Mouse (Mus musculus) CH12.LX (cell line): ENCODE data around the gene Gdf7. TPM values are rescaled to one million over a fixed set of nuclear protein-coding genes. Genes with fewer than 3 reads are reported as not detected.
A peak's percentile ranks its signal among the peaks of the same experiment; 100 is the strongest.

Experiments
- DNase-seq: peaks from one replicate; pipeline ENCODE4 v3.0.0-alpha.2; 2013; ENCODE audit errors: extremely low read depth
- H3K27ac ChIP-seq: 2 replicates; pipeline ENCODE4 v1.5.1; 2012; ENCODE audit warnings: low read depth, mild to moderate bottlenecking, control low read depth, moderate library complexity; ENCODE audit not compliant: insufficient read depth
- H3K27me3 ChIP-seq: replicated peaks from 2 replicates; pipeline ENCODE3; 2012; ENCODE audit warnings: inconsistent platforms
- H3K36me3 ChIP-seq, 2 experiments: replicated peaks in 1 of 2; 2 replicates each; pipeline versions ENCODE3 to v1.6.1; 2012; ENCODE audit warnings: inconsistent platforms in 1 of 2, low read length in 1 of 2, mild to moderate bottlenecking in 1 of 2, mixed read lengths in 1 of 2, moderate library complexity in 1 of 2; ENCODE audit not compliant: control insufficient read depth in 1 of 2, insufficient read depth in 1 of 2
- H3K4me1 ChIP-seq, 2 experiments: 2 replicates each; pipeline ENCODE4 v1.6.1; 2012; ENCODE audit warnings: inconsistent platforms in 1 of 2, moderate library complexity in 1 of 2; ENCODE audit not compliant: insufficient read depth in 2 of 2, control insufficient read depth in 1 of 2
- H3K4me2 ChIP-seq: 2 replicates; pipeline ENCODE4 v1.6.1; 2012; ENCODE audit warnings: low read depth, mild to moderate bottlenecking, control low read depth; ENCODE audit not compliant: poor library complexity, insufficient read depth, severe bottlenecking
- H3K4me3 ChIP-seq, 3 experiments: fragments of 150-350 bp in 1 of 3; sonication (generic) in 1 of 3; replicated peaks in 1 of 3; 2 replicates each; pipeline versions ENCODE3 to v1.5.1; 2011 to 2012; ENCODE audit warnings: low read depth in 2 of 3, low read length in 2 of 3, mild to moderate bottlenecking in 2 of 3, moderate library complexity in 2 of 3, control low read depth in 1 of 3, improper control_type of control experiment in 1 of 3, inconsistent platforms in 1 of 3, mixed read lengths in 1 of 3; ENCODE audit not compliant: poor library complexity in 1 of 3
- H3K79me2 ChIP-seq: replicated peaks from 2 replicates; pipeline ENCODE4 v1.6.1; 2012; ENCODE audit warnings: mild to moderate bottlenecking, moderate library complexity; ENCODE audit not compliant: control insufficient read depth, poor library complexity, insufficient read depth, severe bottlenecking; ENCODE audit errors: extremely low read depth
- H3K9ac ChIP-seq: 2 replicates; pipeline ENCODE4 v1.6.1; 2012; ENCODE audit warnings: low read depth, mild to moderate bottlenecking, control low read depth, moderate library complexity; ENCODE audit not compliant: insufficient read depth
- H3K9me3 ChIP-seq: replicated peaks from 2 replicates; pipeline ENCODE3; 2012; ENCODE audit warnings: low read length, inconsistent platforms, mixed read lengths
- CHD1 ChIP-seq: IDR thresholded peaks from 2 replicates; pipeline ENCODE4 v1.6.1; 2012; ENCODE audit warnings: low read depth, low read length, improper control_type of control experiment, inconsistent platforms
- CHD2 ChIP-seq: IDR thresholded peaks from 2 replicates; pipeline ENCODE4 v1.6.1; 2011; ENCODE audit warnings: low read length, improper control_type of control experiment
- CTCF ChIP-seq, 2 experiments: IDR thresholded peaks in 1 of 2; conservative IDR thresholded peaks in 1 of 2; 2 replicates each; pipeline ENCODE4 v1.5.1; 2011 to 2012; ENCODE audit warnings: low read depth in 2 of 2, low read length in 2 of 2, improper control_type of control experiment in 1 of 2, inconsistent platforms in 1 of 2, mild to moderate bottlenecking in 1 of 2, moderate library complexity in 1 of 2
- E2F4 ChIP-seq: IDR thresholded peaks from 2 replicates; pipeline ENCODE4 v1.6.1; 2011; ENCODE audit warnings: low read depth, low read length, improper control_type of control experiment; ENCODE audit not compliant: insufficient replicate concordance
- GABPA ChIP-seq: IDR thresholded peaks from 2 replicates; pipeline ENCODE4 v1.6.1; 2012; ENCODE audit warnings: low read depth, low read length, improper control_type of control experiment, inconsistent platforms; ENCODE audit not compliant: insufficient replicate concordance
- HCFC1 ChIP-seq: IDR thresholded peaks from 2 replicates; pipeline ENCODE4 v1.6.1; 2012; ENCODE audit warnings: low read depth, mild to moderate bottlenecking, inconsistent platforms, low read length, improper control_type of control experiment
- IRF4 ChIP-seq: IDR thresholded peaks from 2 replicates; pipeline ENCODE4 v1.6.1; 2014; ENCODE audit warnings: low read depth, mild to moderate bottlenecking, inconsistent platforms, low read length, improper control_type of control experiment
- JUN ChIP-seq: IDR thresholded peaks from 2 replicates; pipeline ENCODE4 v1.6.1; 2011; ENCODE audit warnings: low read depth, mild to moderate bottlenecking, low read length, improper control_type of control experiment, moderate library complexity; ENCODE audit not compliant: insufficient read depth
- JUND ChIP-seq: conservative IDR thresholded peaks from 2 replicates; pipeline ENCODE4 v1.6.1; 2011; ENCODE audit warnings: low read depth, low read length, improper control_type of control experiment
- MAFK ChIP-seq: IDR thresholded peaks from 2 replicates; pipeline ENCODE4 v1.6.1; 2011; ENCODE audit warnings: low read length, improper control_type of control experiment; ENCODE audit not compliant: insufficient replicate concordance
- MAX ChIP-seq: IDR thresholded peaks from 2 replicates; pipeline ENCODE4 v1.6.1; 2011; ENCODE audit warnings: low read length, improper control_type of control experiment
- MEF2A ChIP-seq: IDR thresholded peaks from 2 replicates; pipeline ENCODE4 v1.6.1; 2014; ENCODE audit warnings: low read depth, mild to moderate bottlenecking, inconsistent platforms, low read length, improper control_type of control experiment, borderline replicate concordance
- NELFE ChIP-seq: IDR thresholded peaks from 2 replicates; pipeline ENCODE4 v1.6.1; 2011; ENCODE audit warnings: low read depth, low read length, improper control_type of control experiment
- NRF1 ChIP-seq: IDR thresholded peaks from 2 replicates; pipeline ENCODE4 v1.6.1; 2014; ENCODE audit warnings: low read depth, mild to moderate bottlenecking, inconsistent platforms, low read length, improper control_type of control experiment, moderate library complexity
- PAX5 ChIP-seq: IDR thresholded peaks from 2 replicates; pipeline ENCODE4 v1.6.1; 2012; ENCODE audit warnings: low read length, inconsistent platforms, mixed read lengths
- POLR2A ChIP-seq: IDR thresholded peaks from 2 replicates; pipeline ENCODE4 v1.6.1; 2011; ENCODE audit warnings: low read depth, mild to moderate bottlenecking, improper control_type of control experiment, low read length
- POLR2AphosphoS2 ChIP-seq: IDR thresholded peaks from 2 replicates; pipeline ENCODE4 v1.6.1; 2011; ENCODE audit warnings: low read depth, low read length, improper control_type of control experiment
- RAD21 ChIP-seq: IDR thresholded peaks from 2 replicates; pipeline ENCODE4 v1.6.1; 2011; ENCODE audit warnings: low read depth, mild to moderate bottlenecking, low read length, improper control_type of control experiment, moderate library complexity
- RCOR1 ChIP-seq: conservative IDR thresholded peaks from 2 replicates; pipeline ENCODE4 v1.6.1; 2012; ENCODE audit warnings: low read depth, mild to moderate bottlenecking, inconsistent platforms, low read length, improper control_type of control experiment
- SMC3 ChIP-seq: IDR thresholded peaks from 2 replicates; pipeline ENCODE4 v1.6.1; 2011; ENCODE audit warnings: low read depth, low read length, improper control_type of control experiment
- TCF12 ChIP-seq: IDR thresholded peaks from 2 replicates; pipeline ENCODE4 v1.6.1; 2014; ENCODE audit warnings: low read depth, mild to moderate bottlenecking, inconsistent platforms, low read length, improper control_type of control experiment
- ZC3H11A ChIP-seq: IDR thresholded peaks from 2 replicates; pipeline ENCODE4 v1.6.1; 2012; ENCODE audit warnings: low read depth, mild to moderate bottlenecking, inconsistent platforms, low read length, improper control_type of control experiment
- ZNF384 ChIP-seq: IDR thresholded peaks from 2 replicates; pipeline ENCODE4 v1.6.1; 2012; ENCODE audit warnings: low read depth, low read length, improper control_type of control experiment, inconsistent platforms
- dilution Hi-C: fragments of 300-500 bp; cut with MboI; formaldehyde crosslinking; loops from 2 replicates; pipeline ENCODE4 v1.14.3; 2020; ENCODE audit warnings: low sequenced_read_pairs; ENCODE audit not compliant: extremely low pct_unique_long_range_greater_than_20kb, extremely low pct_ligation_motif_present
- in situ Hi-C: fragments of 300-500 bp; cut with MboI; formaldehyde crosslinking; loops from 3 replicates; pipeline ENCODE4 v1.14.3; 2019; ENCODE audit warnings: low sequenced_read_pairs, low pct_ligation_motif_present, low pct_unique_long_range_greater_than_20kb, mixed read lengths
- polyA plus RNA-seq: library from polyadenylated mRNA; unstranded; fragments of >175 nt; gene quantifications from 2 replicates; pipeline ENCODE4 v1.2.1, GENCODE M21; 2012; ENCODE audit warnings: low read depth; ENCODE audit not compliant: insufficient read length
- total RNA-seq, 2 experiments: library from RNA; depleted of rRNA; stranded (reverse); fragments of 300-350 nt in 1 of 2; fragments of >200 nt in 1 of 2; gene quantifications; 2 replicates each; pipeline ENCODE4 v1.2.3; 2012 to 2014

The Gdf7 gene
- total and polyA plus RNA-seq, 3 experiments = not detected

GRCm38 (mm10) chr12:8326825-8327674 lies 25.3 kb upstream of the Gdf7 start:
- Histone ChIP-seq H3K27me3 (no peaks in the 10 kb centered on the region), H3K9ac (no peak overlapping the region; the same call in 1 of the 2 replicates), H3K36me3 (peaks cover 29 to 93% of the 10 kb centered on the region in 2 experiments), H3K4me1 (peaks cover 0 to 20% of the 10 kb centered on the region in 2 experiments; a peak in 2 of 4 replicates), H3K9me3 (no peaks in the 10 kb centered on the region), H3K79me2 (no peaks in the 10 kb centered on the region), H3K4me3 (no peak overlapping the region), H3K4me2 (no peak overlapping the region), H3K27ac (no peak overlapping the region)
- TF ChIP-seq NELFE (0 out of 2 replicates have a peak, but pooled peaks have one; percentile 12), CTCF (conservative IDR thresholded peaks at IDR 0.05 in 1 of 2, IDR thresholded peaks at IDR 0.05 in 1 of 2; ENCODE audit: low read depth in 2 of 2, low read length in 2 of 2) (peak; percentile 49 to 99; a peak in 3 of 4 replicates), TCF12 (peak; percentile 24; the same call in 1 of the 2 replicates), JUN (no peak), MAX (no peak), PAX5 (no peak), E2F4 (no peak), NRF1 (no peak), CHD2 (no peak), POLR2A (no peak), ZNF384 (peak; percentile 40; the same call in 1 of the 2 replicates), MEF2A (no peak), RAD21 (peak; percentile 98), MAFK (no peak), SMC3 (peak; percentile 100), HCFC1 (no peak), RCOR1 (no peak), JUND (no peak), CHD1 (no peak), GABPA (no peak), POLR2AphosphoS2 (no peak), IRF4 (peak; percentile 49; the same call in 1 of the 2 replicates), ZC3H11A (peak; percentile 98)
- DNase-seq = peak; percentile 89
- in situ Hi-C loops (no loop called here), dilution Hi-C loops (no loop called here)
